13 mouse cellular contexts compared by ENCODE assay signal in genomic region chr10:69114384-69114783, GRCm38 (mm10). TPM values are rescaled to one million over a fixed set of nuclear protein-coding genes. Genes with fewer than 3 reads are reported as not detected.
A peak's percentile ranks its signal among the peaks of the same experiment; 100 is the strongest.
DNase-seq lines count a peak whose midpoint lies in the region; ATAC-seq and TF ChIP-seq lines count a peak whose summit lies in the region.
"Had no signal": no experiment of that assay in that cellular context is flagged by ENCODE, and none has a peak within 500 bp of the region (broad histone marks: within the 10 kb centered on the region; RNA-seq: fewer than 3 reads in every experiment).

No protein-coding gene starts in this region.

- TF ChIP-seq CTCF in gastrocnemius, adult 2 months (IDR thresholded peaks at IDR 0.05) = peak; percentile 42; the same call in 1 of the 2 replicates
- peak; percentile 36 for TF ChIP-seq CTCF in liver, postnatal 0 days (IDR thresholded peaks at IDR 0.05; ENCODE audit: low read depth)
- no peak for TF ChIP-seq CTCF in thymus, adult 2 months (IDR thresholded peaks at IDR 0.05; ENCODE audit: borderline replicate concordance, control insufficient read depth, extremely low read depth, insufficient read depth, low read length, poor library complexity)

- intact Hi-C loops in gastrocnemius, adult 2 months (cut with DNase I) = no loop called here
- intact Hi-C loops in gastrocnemius, postnatal 14 days (cut with DNase I; ENCODE audit: low total_unique reads) = no loop called here

- H3K27me3 ChIP-seq in liver, postnatal 0 days (ENCODE audit: insufficient read depth, low read length) = no peaks in the 10 kb centered on the region
- no peaks in the 10 kb centered on the region for H3K27me3 ChIP-seq in liver, embryonic 11.5 days (replicated peaks; ENCODE audit: control insufficient read depth, insufficient read depth, low read length)
- no peaks in the 10 kb centered on the region for H3K27me3 ChIP-seq in thymus, adult 2 months (ENCODE audit: control insufficient read depth, insufficient read depth, low read length)
- H3K27me3 ChIP-seq: heart, embryonic 13.5 days; hindbrain, embryonic 15.5 days; neural tube, embryonic 15.5 days had no signal

- no peak overlapping the region for H3K4me2 ChIP-seq in liver, postnatal 0 days (ENCODE audit: low read depth, low read length)
- no peak overlapping the region for H3K4me2 ChIP-seq in liver, embryonic 11.5 days
- H3K4me2 ChIP-seq: heart, embryonic 13.5 days; hindbrain, embryonic 15.5 days; neural tube, embryonic 15.5 days had no signal

- TF ChIP-seq POLR2A in thymus, adult 2 months (IDR thresholded peaks at IDR 0.05; ENCODE audit: control insufficient read depth, extremely low read depth, insufficient read depth, low read length, poor library complexity) = no peak

- ATAC-seq in liver, postnatal 0 days = no peak
- no peak for ATAC-seq in liver, embryonic 11.5 days (replicated peaks; ENCODE audit: low FRiP score)
- ATAC-seq in megakaryocyte progenitor cell, adult 5-6 weeks (replicated peaks; ENCODE audit: poor library complexity) = peak; percentile 95

- DNase-seq in gastrocnemius, adult 2 months = no peak
- DNase-seq in gastrocnemius, postnatal 14 days = no peak
- DNase-seq in liver, postnatal 0 days = no peak
- no peak for DNase-seq in liver, embryonic 11.5 days (ENCODE audit: low spot score)
- DNase-seq in NIH3T3 (ENCODE audit: low read depth) (peak; percentile 36), MN1 (ENCODE audit: low spot score) (no peak)
- DNase-seq in thymus, adult 2 months = no peak
- DNase-seq: cerebellum, postnatal 25 days; midbrain, embryonic 14.5 days had no signal

- no peak for TF ChIP-seq EP300 in liver, postnatal 0 days (IDR thresholded peaks at IDR 0.05; ENCODE audit: low read depth)

- no peak overlapping the region for H3K27ac ChIP-seq in gastrocnemius, adult 2 months
- no peak overlapping the region for H3K27ac ChIP-seq in liver, postnatal 0 days (ENCODE audit: low read depth)
- no peak overlapping the region for H3K27ac ChIP-seq in liver, embryonic 11.5 days (ENCODE audit: low read depth, low read length)
- H3K27ac ChIP-seq in thymus, adult 2 months (ENCODE audit: control insufficient read depth, insufficient read depth, low read length) = no peak overlapping the region
- H3K27ac ChIP-seq: heart, embryonic 13.5 days; hindbrain, embryonic 15.5 days; neural tube, embryonic 15.5 days had no signal

- H3K4me1 ChIP-seq in liver, postnatal 0 days (ENCODE audit: insufficient read depth) = no peaks in the 10 kb centered on the region
- H3K4me1 ChIP-seq in liver, embryonic 11.5 days (replicated peaks; ENCODE audit: control insufficient read depth, insufficient read depth, low read length) = no peaks in the 10 kb centered on the region
- H3K4me1 ChIP-seq in thymus, adult 2 months (replicated peaks; ENCODE audit: control insufficient read depth, insufficient read depth, low read length) = no peaks in the 10 kb centered on the region
- H3K4me1 ChIP-seq: hindbrain, embryonic 15.5 days; neural tube, embryonic 15.5 days had no signal

- no peak overlapping the region for H3K4me3 ChIP-seq in gastrocnemius, adult 2 months
- H3K4me3 ChIP-seq in liver, postnatal 0 days (ENCODE audit: low read depth, low read length) = no peak overlapping the region
- H3K4me3 ChIP-seq in liver, embryonic 11.5 days (ENCODE audit: low read depth, low read length) = no peak overlapping the region
- no peak overlapping the region for H3K4me3 ChIP-seq in thymus, adult 2 months (ENCODE audit: control insufficient read depth, insufficient read depth, low read length)
- H3K4me3 ChIP-seq: heart, embryonic 13.5 days; hindbrain, embryonic 15.5 days; neural tube, embryonic 15.5 days had no signal

- H3K9me3 ChIP-seq in liver, postnatal 0 days (ENCODE audit: low read length) = peaks cover 2% of the 10 kb centered on the region; the same call in 1 of the 2 replicates
- H3K9me3 ChIP-seq in liver, embryonic 11.5 days (ENCODE audit: control insufficient read depth, low read length) = no peaks in the 10 kb centered on the region; the same call in 1 of the 2 replicates
- H3K9me3 ChIP-seq: hindbrain, embryonic 15.5 days; neural tube, embryonic 15.5 days had no signal

- no peaks in the 10 kb centered on the region for H3K36me3 ChIP-seq in liver, postnatal 0 days (replicated peaks; ENCODE audit: insufficient read depth, low read length)
- no peaks in the 10 kb centered on the region for H3K36me3 ChIP-seq in liver, embryonic 11.5 days (ENCODE audit: control insufficient read depth, insufficient read depth, low read length)
- no peaks in the 10 kb centered on the region for H3K36me3 ChIP-seq in thymus, adult 2 months (ENCODE audit: control insufficient read depth, insufficient read depth, low read length)
- H3K36me3 ChIP-seq: heart, embryonic 13.5 days; hindbrain, embryonic 15.5 days; neural tube, embryonic 15.5 days had no signal

- H3K9ac ChIP-seq in liver, postnatal 0 days (replicated peaks) = no peak overlapping the region
- H3K9ac ChIP-seq in liver, embryonic 11.5 days (ENCODE audit: low read depth, low read length) = no peak overlapping the region
- H3K9ac ChIP-seq: heart, embryonic 13.5 days; hindbrain, embryonic 15.5 days; neural tube, embryonic 15.5 days had no signal

RNA-seq across cellular contexts. Expression of gene Rhobtb1, which starts 36.9 kb away (rescaled TPM):
- total RNA-seq in gastrocnemius, adult 2 months (2021) = 10 to 100 TPM; 21.8 to 29.1 TPM
- total RNA-seq in gastrocnemius, postnatal 14 days (2021) = 10 to 100 TPM in 1 of 2 experiments, 1 to 10 TPM in 1; 8.8 to 11.4 TPM
- 35.5 and 41.5 TPM in 2 replicates for polyA plus RNA-seq in liver, postnatal 0 days (2015; fragmentation: Nextera tagmentation; extraction: Ambion mirVana)
- polyA plus RNA-seq in liver, embryonic 11.5 days (2014; fragmentation: Nextera tagmentation; extraction: Ambion mirVana) = 16.1 and 17.4 TPM in 2 replicates
- 1.6 and 1.7 TPM in 2 replicates for total RNA-seq in megakaryocyte progenitor cell, adult 5-6 weeks (2015)
- 1.7 and 2.0 TPM in 2 replicates for total RNA-seq in megakaryocyte progenitor cell, adult 5-6 weeks (2017)
- polyA plus RNA-seq in thymus, adult 2 months (2012; rRNA removed) = 4.4 and 8.0 TPM in 2 replicates
